Mouse (Mus musculus) lung, postnatal 10 days (tissue): ENCODE measurements around the gene Sdccag8.
"Not testable (repeated sequence)": the region's sequence is repeated elsewhere in the genome, so short reads cannot be mapped to it uniquely, and the experiment has no call there.

ENCODE experiments used
- DNase-seq: peaks from one replicate; pipeline ENCODE4 v3.0.0; 2021

Gene Sdccag8

DNA sequence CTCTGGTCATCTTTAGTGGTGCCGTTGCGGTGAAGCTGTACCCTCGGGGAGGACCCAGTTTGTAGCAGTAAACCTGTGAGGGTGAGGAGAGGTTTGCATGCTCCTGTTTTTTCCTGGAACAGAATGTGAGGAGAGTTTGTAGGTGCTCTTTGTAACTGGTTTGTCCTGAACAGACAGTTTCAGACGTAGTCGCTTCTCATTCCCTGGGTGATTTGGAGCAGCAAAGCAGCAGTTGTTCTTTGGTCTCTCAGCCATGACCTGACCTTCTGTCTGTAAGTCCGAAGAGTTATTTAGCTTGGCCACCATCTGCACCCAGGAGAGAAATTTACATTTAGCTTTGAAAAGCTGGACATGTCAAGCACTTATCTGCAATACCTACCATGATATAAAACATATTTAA, 65.2 kb downstream of the Sdccag8 start:
- DNase-seq: no peak

- no peak for DNase-seq
Measured at GRCm38 (mm10) chr1:176880101-176880500, 65.6 kb downstream of the Sdccag8 start.

- DNase-seq: no peak
Measured at GRCm38 (mm10) chr1:176880943-176881342, 66.5 kb downstream of the Sdccag8 start.

DNA sequence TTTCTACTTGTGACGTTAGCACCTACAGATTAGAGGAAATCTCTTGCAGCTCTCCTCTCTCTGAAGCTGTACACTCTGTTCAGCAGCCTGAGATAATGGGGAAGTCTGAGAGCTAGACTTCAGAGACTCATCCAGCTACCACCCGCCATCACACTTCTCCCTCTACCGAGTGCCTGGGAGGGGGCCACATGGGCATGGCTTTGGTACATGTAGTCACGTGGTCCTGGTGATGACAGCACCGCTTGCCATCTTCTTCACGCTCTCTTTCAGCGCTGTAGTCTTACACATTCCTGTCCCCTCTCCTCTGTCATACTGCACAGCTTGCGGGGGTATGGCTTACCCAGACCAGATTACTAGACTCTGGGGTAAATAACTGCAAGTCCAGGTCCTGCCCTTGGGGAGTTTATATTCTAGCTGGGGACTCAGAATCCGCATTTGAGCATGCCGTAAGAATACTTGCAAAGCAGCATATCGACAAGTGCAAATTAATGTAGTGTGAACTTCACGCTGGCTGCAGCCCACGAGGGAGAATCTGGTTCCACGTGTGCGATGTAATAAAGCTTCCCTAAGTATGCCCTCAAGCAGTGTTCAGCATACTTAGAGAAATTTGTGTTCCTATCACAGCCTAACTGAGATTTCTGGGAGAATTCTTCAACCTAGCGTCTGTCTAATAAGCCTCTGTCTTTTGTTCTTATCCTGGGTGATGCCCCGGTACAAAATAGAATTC, 70.9 kb downstream of the Sdccag8 start:
- no peak for DNase-seq

DNA sequence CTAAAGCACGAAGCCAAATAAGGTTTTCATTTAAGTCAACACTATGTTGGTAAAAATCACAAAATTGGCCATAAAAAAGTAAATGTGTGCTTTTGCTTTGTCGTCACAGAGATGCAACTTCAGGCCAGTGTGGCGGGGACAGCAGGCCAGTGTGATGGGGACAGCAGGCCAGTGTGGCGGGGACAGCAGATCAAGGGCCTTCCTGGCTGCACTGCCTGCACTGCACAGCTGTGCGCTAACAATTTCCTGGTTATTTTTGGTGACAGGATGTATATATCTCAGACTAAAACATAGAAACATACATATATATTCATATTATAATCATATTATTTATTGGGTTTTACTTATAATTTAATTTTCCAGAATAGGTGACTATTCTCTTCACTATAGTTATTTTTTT, 71.5 kb downstream of the Sdccag8 start:
- DNase-seq: no peak

GRCm38 (mm10) chr1:176903741-176904140, 89.3 kb downstream of the Sdccag8 start:
- no peak for DNase-seq

GRCm38 (mm10) chr1:176915946-176916345, 101.5 kb downstream of the Sdccag8 start:
- DNase-seq: no peak

DNA sequence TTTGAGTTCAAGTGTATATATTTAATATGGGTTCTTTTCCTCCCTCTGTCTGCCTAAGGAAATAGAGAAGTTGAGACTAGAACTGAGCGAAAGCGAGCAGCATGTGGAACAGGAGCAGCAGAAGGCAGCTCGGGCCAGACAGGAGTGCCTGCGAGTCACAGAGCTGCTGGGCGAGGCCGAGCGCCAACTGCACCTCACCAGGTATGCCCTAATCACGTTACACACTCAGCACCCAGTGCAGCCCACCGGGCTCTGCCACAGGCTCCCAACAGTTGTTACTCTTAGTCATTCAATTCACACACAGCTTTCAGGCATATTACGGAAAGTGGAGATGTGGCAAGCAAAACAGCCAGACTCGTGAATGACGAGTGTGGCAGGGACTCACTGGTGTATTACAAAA, 105.0 kb downstream of the Sdccag8 start:
- DNase-seq: no peak

DNA sequence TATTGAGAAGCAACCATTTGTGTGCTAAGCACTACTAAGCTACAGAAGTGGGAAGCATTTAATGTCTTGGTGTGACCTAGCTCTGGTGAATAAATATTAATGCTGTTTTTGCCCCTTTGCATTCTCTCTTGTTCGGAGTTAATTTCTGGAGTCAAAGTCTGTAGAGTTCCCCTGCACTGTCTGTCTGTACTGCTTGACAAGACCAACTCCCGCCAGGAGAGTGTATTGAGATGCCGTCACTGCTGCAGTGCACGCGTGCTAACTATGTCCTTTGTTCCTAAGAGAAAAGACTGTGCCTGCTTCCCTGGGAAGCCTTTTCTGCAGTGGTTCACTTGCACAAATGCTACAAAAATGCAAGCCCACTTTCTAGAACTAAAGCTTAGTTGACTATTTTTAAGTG, 108.4 kb downstream of the Sdccag8 start:
- DNase-seq: no peak

DNA sequence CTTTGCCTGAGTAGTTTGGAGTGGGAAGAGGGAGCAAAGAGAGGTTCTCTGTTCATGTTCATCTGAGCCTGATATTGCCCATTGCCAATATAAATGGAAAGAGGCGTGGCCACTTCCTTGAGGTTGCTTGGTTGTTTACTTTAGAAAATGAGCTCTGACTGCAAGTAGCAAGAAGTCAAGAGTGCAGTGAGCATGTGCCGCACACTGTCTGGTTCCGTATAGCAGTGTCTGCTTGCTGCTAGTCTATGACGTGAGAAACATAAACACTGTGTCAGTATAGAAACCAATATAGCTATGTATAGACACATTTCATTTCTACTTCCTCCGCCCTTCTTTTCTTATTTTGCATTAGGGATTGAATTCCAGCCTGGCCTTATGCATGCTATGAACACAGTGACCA, 111.5 kb downstream of the Sdccag8 start:
- no peak for DNase-seq

DNA sequence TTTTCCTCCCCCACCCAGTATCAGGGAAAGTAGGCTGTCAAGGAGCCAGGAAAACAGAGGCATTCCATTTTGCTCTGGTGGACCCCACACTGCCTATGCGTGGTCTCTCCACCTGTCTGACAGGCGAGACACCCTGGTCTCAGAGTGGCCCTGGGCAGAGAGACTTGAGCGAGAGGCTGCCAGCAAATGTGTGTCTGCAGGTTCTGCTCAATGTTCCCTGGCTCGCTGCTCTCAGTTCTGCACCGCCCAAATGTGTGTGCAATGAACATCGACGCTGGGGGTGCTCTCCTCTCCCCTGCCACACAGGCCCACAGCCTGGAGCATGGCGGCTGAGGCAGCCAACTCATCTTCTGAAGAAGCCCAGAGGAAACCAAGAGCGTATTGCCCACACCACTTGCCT, 112.9 kb downstream of the Sdccag8 start:
- no peak for DNase-seq

DNA sequence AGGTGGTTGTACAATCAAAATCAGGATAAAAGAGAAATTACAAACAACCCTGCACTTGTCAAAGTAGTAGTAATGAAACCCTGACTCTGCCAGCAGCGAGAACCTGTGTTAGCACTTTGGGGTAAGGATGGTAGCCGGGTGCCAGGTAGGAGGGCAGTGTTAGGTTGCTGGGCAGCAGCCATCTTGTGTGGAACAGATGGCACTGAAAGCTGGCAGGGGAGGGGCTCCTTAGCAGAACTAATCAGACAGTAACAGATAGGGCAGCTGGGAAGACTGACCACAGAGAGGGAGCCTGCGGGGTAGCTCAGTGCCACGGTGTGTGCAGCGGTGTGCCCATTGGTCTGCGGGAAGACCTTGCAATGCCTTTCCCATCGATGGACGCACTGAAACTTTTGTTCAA, 115.2 kb downstream of the Sdccag8 start:
- DNase-seq: no peak

DNA sequence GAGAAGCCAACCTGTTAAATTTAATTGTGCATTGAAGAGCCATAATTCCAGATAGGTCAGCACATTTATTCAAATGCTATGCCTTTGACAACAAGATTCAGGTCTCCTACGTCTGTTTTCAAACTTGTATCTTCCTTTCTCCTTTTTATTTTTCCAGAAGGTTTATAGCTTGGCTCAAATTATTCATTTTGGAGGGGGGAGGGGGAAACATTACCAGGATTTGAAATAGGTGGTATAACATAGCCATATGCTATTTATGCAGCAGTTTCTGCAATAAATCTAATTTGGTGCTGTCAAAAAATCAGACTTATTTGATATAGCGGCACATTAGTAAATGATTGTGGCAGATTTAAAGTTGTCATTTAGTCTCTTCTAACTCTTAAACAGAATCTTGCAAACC, 116.1 kb downstream of the Sdccag8 start:
- DNase-seq: no peak

GRCm38 (mm10) chr1:176930981-176931500, 116.6 kb downstream of the Sdccag8 start:
- DNase-seq: no peak

- no peak for DNase-seq
Measured at GRCm38 (mm10) chr1:176931511-176931910, 117.1 kb downstream of the Sdccag8 start.

DNA sequence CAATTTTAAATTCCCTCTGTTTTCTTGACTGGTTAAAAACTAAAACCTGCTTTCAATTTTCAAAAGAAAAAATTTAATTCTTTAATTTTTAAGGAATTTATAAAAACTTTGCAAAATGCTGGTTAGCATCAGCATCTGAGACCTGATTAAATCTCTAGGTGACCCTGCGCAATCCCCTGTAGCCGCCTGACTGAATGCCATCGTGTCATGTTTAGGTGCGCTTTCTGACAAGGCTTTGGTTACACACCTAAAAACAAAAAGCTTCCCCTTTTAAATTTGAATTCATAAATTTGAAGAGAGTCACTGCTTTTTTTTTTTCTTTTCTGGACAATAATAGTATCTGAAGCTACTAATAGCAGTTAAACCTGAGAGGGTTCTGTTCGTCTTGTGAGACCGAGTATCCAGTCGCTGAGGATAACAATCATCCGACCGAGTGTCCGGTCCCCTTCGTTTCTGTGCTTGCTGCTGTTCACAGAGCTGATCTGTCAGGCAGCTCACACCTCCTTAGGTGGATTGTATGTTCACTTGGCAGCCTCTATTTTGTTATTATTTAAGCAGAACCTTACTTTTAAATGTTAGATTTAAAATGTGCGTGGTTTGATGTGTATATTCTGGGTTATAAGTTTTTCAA, 118.0 kb downstream of the Sdccag8 start:
- DNase-seq: no peak

GRCm38 (mm10) chr1:176933319-176933718, 118.9 kb downstream of the Sdccag8 start:
- DNase-seq: no peak

- no peak for DNase-seq
Measured at GRCm38 (mm10) chr1:176934043-176934762, 119.7 kb downstream of the Sdccag8 start.

- no peak for DNase-seq
Measured at GRCm38 (mm10) chr1:176939901-176940341, 125.5 kb downstream of the Sdccag8 start.

GRCm38 (mm10) chr1:176941286-176941990, 127.0 kb downstream of the Sdccag8 start:
- not testable (repeated sequence) for DNase-seq

- no peak for DNase-seq
Measured at GRCm38 (mm10) chr1:176943126-176943525, 128.7 kb downstream of the Sdccag8 start.

DNA sequence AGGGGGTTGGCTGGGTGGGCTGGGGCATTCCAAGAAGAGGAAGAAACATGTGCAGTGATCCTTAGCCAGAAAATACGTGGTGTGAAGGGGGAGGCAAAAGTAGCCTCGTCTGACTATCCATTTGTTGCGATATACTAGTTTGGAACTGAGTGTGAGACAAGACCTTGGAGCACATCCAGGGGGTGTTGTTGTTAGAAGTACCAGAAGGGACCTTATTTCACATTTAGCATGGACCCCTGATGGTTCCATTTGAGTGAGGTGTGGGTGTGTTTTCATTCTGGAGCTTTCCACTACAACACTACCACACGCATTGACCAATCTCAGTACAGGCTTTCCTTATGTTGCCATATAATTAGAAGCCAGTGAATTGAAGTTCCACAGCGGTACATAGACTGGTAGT, 129.5 kb downstream of the Sdccag8 start:
- DNase-seq: no peak
